Mouse (Mus musculus): ENCODE data around the gene Ccdc51.

DNA sequence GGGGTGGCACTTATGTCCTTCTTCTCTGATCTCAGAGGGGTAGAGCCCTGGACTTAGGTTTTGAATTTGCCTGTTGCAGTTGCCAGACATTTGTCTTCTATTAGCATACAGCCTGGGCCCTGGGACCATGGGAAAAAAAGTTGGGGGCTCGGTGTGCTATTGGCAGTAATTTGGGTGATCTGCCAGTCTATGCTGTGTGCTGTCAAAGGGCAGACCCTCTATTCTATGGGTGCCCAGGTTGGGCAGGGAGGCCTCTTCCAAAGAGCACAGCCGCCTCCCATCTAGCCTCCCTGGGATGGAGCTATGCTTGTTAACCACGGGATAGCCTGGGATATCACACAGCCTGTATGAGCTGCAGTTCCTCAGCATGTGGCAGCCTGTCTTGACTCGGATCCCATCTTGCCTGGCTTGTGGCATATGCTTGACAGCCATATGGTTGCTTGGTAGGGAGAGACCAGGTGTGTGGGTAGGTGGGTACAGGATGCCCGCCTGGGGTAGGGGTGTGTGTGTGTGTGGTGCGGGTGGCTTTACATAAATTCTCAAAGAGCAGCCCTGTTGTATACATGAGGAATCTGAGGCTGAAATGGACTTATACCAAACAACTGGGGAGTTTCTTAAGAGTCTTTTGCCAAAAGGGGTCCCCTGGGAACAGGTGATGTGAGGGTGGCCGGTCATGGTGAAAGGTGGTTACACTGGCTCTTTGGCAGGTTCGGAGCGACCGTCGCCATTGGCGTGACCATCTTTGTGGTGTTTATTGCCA is 26.8 kb upstream of the Ccdc51 start:
- TF ChIP-seq POLR2A (IDR thresholded peaks at IDR 0.05; ENCODE audit: low read depth, low read length) (no peak), CTCF (IDR thresholded peaks at IDR 0.05; ENCODE audit: extremely low read depth, insufficient read depth, insufficient read length, insufficient replicate concordance) (no peak)

All from spleen, adult 2 months (tissue).